Mouse (Mus musculus) cerebellum, postnatal 25 days (tissue): ENCODE measurements around the gene Spi1.
A peak's percentile ranks its signal among the peaks of the same experiment; 100 is the strongest.

Experiments used
- DNase-seq, 2 experiments: peaks; one replicate each; pipeline ENCODE4 v3.0.0; 2021; ENCODE audit warnings: mixed read lengths in 2 of 2

Gene Spi1

DNA sequence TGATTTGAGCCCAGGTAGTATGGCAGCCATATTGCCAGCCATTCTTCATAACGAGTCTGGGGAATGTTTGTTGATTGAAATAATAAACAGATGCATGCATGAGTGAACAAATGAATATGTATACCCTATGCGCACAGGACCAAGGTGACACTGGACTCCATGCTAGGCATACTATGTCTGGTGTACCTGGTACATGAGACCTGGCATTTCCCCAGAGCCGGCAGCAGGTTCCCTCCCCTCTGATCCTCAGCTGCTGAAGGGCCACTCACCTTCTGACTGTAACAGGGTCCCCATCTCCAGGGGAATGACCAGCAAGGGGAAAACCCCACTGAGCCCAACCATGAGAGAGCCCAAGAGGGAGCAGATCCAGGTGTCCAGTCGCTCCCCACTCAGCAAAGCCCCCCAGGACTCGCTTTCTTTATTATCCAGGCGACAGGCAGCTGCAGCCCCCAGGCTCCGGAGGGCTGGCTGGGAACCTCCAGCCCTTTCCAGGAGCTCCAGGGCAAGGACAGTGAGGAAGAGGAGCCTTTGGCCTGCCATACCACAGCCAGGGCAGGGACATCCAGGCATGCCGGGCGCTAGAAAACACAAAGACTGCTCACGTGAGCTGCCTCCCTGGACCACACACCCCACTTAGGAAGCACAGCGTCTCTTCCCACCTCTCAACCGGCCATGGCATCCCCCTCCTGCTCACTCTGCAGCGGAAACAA lies 13.9 kb upstream of the Spi1 start:
- no peak for DNase-seq

DNA sequence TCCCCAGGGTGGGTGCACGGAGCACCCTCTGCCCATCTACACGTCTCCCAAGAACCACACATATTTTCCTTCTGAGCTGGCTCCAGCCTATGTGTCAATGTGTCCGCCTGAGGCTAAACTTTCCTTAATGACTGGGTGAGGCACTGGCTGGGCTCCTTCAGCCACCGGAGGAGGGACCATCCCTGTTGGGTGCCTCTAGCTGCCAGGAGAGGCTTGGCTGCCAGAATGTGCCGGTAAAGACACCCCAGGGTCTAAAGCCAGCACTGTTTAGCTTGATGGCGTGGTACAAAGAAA lies 13.4 kb upstream of the Spi1 start:
- DNase-seq, result no peak

DNA sequence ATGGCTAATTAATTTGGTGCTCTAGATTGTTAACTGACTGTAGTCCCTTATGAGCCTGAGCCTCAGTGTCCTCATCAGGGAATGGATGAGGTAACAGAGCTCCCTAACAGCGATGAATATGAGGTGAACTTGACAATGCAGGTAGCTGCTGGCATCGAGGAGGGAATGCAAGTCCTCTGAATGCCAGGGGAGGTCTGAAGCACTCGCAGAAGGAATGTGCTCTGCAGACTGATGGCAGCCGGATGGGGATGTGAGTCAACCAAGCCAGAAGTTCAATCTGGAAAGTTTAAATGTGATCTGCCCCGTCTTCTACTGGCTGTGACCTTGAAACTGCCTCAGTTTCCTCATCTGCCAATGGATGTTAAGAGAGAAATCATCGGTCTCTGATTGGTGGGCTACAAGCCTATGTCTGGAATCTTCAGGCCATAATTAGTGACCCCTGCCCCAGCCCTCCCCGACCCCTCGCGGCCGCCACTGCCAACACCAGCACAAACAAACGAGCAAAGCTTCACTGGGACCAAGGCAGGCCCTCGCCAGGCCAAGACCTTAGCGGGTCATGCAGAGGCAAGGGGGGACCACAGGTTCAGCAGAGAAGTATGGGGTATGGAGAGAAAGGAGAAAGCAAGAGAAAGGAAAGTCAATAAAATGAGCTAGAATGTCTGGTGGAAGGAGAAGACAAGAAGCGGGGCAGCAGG lies 12.7 kb upstream of the Spi1 start:
- DNase-seq, result peak in 1 of 2 experiments; percentile 34

DNA sequence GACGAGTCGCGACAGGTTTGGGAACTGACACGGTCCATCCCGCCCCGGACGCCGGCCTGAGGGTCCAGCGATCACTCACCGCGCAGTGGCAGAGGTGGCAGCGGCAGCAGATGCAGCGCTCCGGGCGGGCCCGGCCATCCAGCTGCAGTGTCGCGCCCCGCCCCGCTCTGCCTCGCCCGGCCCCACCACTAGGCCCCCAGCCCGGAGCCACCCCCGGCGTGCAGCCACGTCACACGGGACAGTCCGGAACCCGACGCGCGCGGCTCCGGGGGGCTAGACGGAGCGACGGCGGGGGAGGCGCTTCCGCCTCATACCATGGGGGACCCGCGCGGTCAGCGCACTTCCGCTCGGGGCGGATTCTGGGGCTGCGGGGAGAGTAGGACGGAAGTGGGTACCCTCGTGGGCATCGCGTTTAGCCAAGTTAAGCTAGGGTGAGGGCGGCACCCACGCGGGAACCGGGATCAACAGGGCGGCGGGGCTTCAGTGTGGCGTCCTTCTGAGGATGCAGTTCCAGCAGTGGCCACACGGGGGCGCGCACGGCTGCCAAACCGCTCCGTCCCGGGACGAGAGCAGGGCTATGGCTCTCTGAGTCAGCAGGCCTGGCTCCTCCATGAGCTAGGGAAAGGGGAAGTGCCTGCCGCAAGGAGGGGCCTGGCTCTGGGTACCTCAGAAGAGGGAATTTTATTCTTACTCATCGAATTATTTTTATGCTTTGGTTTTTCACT lies 12.0 kb upstream of the Spi1 start, which contains the start of gene Slc39a13:
Gene Slc39a13, minus strand, starts transcription at position 342 of the 725 bp plus-strand sequence.
- DNase-seq, result peak; percentile 95 to 98

DNA sequence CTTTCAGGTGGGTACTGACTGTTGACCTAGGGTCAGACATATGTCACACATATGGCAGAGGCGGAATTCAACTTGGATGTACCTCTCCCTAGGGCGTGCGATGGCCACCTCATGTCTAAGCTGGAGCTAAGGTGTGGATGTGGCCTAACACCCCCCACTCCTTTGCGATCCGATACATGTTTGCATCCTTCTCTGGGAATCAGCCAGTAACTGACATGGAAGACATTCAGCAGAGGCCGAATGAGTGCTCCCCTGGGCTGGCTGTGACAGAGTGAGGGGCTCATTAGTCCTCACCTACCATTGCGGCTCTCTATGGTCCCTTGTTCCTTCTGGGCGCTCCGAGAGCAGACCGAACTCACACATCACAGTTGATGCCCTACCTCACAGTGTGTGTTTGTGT lies 11.1 kb upstream of the Spi1 start:
- DNase-seq, result peak in 1 of 2 experiments; percentile 27

DNA sequence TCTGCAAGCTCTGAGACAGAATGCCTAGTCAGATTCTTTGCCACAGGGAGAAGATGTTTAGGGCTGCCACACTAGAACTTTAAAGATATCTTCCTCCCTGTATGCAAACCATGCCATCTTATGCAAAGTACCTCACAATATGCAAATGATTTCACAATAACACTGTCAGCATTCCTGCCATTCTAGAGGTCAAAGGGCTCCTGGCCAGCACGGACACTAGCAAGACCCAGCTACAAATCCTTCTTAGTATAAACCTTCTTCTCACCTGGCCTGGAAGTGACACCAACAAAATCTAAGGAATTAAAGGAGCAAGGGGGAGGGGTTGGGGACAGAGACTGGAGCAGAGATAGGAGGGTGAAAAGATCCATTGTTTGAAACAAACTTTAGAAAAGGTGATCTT lies 10.1 kb upstream of the Spi1 start:
- no peak for DNase-seq

DNA sequence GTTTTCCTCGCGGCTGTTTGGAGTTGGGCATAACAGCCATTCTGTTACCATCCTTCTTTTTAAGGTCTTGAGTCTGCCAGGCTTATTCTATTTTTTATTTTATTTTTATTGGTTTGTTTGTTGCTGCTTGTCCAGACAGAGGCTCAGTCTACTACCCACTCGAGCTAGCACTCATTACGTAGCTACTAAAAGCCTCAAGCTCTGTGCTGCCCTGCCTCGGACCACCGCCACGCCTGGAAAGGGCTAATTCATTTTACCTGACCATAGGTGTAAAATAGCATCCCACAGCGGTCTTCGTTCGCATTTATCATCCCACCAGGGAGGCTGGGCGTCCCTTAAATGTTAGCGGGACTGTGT lies 4.3 kb upstream of the Spi1 start:
- DNase-seq, result no peak

DNA sequence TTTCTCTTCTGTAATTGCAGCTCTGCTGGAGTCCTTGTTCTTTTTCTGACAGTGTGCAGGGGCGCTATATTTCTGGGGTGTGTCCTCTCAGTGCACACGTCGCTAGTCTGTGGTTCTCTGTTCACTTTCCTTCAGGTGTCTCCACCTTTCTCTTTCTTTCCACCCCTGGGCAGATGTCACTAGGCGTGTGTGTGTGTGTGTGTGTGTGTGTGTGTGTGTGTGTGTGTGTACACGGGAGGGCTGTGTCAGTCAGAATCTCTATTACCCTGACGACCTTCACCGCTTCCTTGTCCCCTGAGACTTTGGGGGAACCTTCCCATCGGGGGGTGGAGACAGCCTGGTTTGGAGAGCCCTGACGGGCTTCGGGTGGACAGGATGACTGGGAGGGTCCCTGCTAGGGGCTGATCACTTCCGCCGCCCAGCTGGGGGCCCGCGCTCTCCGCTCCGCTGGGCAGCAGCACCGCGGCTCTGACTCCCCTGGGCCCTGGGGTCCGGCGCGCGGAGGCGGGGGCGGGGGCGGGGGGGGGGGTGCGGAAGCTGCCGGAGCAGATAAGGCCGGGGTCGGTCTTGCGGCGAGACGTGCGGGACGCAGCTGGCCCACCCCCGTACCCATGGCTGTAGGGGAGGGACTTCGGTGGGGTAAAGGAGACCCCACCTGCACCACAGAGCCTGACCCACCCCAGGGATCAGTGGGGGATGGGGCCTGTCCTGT lies 3.7 kb upstream of the Spi1 start:
- DNase-seq, result no peak

DNA sequence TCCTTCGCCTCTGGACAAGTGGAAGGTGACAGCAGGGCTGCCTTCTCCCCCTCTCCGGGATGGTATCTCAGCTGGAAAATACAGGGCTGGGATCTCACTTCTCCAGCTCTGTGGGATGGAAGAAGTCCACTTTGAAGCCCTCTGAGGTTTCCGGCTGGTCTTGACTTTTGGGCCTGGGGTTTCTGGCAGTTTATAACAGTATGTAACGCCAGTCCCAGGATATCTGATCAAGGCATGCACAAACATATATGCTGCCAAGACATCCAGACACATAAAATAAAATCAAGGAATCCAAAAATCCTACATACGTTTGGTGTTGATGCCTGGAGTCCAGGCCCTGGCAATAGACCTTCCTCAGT lies 3.2 kb upstream of the Spi1 start:
- DNase-seq, result no peak

DNA sequence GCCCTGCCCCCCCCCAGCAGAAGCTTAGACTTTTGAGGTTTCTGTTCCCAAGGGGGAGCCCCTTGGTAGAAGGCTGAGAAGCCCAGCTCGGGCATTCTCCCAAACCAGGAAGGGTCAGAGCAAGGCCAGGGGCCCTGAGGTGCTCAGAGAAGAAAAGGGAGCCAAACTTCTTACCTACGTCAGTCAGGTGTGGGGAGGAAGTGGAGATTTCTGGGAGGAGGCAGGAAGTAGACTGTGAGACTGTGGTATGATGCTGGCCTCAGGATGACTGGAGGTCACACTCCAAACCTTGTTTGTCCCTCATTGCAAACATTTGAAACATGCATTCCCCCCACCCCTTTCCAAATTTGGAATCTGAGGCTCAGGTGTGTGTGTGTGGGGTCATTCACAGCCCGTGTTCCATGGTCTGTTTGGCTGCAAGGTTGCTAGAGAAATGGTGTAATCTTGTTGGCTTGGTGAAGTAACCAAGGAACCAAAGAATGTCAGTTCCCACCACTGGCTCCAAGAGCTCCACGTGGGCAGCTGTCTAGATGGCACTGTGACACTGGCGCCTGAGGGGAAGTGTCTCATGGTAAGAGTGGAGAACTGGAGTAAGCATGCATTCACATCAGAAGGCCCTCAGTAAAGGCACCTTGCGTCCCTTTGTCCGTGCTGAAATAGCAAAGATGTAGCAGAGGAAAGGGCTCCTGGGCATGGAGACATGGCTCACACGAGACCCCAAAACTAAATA lies 1.2 kb upstream of the Spi1 start:
- DNase-seq, result no peak

DNA sequence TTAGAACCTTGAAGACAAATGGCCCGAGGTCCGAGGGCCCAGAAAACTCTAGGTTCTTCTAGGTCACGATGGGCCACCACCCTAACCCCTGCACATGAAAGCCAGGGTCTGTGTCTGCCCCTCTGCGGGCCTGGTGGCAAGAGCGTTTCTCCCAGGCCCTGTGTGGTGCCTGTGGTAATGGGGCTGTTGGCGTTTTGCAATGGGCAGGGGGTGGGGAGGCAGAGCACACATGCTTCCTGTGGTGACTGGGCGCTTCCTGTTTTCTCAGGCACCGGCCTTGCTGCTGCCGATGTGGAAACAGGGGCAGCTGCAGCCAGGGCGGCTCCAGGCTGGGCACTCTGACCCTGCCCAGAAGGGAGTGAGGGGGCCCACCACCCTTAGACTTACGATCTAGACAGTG lies 654 bp downstream of the Spi1 start:
- no peak for DNase-seq

DNA sequence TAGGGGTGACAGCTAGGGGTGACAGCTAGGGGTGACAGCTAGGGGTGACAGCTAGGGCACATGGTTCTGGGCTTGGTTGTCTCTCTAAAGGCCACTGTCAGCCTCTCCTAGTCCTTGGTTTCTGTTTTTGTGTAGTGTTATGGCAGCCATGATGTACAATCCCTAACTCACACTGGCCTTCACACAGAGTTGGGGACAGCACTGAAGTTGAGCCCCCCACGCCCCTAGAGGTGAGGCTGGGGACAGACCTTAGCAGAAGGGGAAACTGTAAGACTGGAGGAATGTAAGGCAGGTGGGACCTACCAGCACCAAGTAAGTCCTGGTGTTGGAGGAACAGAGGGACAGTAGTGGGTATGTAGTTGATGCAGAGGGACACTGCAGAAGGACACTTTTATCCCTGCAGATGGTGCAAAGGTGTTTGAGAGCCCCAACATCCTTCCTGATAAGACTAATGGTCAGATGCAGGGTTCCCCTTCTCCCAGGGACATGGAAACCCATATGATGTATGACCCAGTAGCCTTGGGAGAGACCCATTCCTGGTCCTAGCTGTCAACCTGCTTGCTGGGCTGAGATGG lies 1.3 kb downstream of the Spi1 start:
- DNase-seq, result no peak

DNA sequence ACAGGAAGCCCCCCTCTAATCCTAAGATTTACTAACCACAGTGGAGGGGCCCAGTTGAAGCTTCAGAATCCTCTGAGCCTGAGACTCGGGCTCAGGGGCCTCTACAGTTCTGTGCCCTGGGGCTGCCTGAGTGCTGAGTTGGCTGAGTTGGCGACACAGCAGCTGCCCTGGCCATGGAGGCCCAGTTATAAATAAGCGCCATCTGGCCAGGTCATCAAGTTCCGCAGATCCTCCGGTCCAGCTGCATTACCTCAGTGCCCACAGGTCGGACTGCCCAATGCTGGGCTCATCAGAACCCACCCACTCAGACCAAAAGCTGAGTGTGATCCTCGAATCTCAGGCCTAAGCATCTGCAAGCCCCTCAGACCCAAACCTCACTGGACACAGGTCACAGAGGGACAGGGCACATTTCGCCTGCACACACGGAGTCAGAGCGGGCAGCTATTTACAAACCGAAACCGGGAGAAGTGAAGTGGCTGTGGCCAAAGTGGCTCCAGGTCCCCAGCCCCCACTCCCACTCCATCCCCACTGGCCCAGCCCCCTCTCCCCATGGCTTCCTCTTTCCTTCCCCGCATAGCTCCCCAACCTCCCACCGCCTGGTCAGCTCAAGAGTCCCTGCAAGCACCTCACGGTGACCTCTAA lies 2.1 kb downstream of the Spi1 start:
- DNase-seq, result no peak

DNA sequence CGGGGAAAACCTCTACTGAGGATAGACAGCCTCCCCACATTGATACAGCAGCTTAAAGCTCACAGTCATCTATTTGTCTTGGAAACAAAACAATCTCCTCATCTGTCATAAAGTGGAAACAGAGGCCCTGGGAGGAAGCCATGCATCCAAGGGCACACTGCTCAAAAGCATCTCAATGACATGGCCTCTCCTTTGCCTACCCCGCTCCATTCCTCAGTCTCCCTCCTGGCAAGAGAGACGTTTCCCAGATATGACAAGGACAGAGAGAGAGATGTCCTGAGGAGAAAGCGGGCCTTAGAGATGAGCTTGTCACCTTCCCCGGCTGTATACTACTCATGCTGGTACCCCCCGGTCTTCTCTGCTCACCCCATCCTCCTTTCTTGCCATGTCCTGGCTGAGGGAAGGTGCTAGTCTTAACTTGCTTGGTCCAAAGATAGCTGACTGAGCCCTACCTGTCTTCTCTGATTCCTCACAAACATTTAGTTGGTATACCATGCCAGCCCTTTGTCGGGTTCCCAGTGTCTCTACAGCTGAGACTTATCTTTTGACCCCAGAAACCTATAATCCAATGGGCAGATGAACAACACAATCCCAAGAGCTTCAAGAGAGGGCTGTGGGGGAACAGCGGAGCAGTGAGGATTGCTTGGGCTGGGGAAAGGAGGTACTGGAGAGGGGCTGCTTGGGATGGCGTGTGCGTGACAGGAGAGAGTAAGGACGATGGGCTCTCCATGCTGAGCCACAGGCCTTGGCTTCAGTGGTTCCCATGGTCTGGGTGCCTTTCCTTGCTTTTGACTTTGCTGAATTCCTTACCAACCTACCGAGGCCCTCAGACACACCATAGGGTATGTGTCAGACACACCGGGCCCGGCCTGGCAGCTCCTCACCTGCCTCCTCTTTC lies 3.6 kb downstream of the Spi1 start:
- no peak for DNase-seq

DNA sequence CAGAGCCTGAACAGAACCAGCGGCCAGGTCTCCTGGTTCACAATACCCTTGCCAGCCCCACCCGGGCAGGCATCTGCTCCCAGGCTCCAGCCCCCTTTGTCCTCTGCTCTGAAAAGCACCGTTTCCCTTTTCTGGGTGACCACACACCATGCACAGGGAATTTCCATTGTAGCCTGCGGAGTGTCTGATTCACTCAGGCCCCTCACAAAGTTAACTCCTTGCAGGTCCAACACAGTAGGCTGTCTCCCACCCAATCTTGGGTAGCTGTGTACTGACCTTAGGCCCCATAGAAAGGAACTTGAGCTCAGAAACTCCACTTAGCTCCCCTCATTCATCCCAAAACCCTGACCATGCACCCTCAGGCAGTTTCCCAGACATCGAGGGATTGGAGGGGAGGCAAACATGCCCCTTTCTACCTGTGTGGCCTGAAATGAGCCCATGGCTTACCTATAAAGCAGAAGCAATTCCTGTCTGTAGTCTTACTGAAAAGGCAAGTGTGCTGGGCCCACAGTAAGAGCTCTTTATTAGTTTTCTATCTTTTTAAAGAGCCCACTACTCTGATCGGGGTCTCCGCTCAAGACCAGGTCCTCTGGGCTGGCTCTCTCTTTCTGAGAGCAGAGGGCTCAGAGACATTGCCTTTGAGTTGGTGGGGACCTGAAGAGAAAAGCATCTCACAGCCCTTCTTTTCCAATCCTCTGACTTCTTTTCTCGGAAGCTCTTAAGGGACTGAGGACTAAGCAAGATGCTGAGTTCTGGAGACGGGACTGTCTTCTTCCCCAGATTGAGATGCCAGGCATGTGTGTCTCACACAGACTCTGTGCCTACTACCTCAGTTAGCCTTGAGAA lies 4.4 kb downstream of the Spi1 start:
- DNase-seq, result no peak

DNA sequence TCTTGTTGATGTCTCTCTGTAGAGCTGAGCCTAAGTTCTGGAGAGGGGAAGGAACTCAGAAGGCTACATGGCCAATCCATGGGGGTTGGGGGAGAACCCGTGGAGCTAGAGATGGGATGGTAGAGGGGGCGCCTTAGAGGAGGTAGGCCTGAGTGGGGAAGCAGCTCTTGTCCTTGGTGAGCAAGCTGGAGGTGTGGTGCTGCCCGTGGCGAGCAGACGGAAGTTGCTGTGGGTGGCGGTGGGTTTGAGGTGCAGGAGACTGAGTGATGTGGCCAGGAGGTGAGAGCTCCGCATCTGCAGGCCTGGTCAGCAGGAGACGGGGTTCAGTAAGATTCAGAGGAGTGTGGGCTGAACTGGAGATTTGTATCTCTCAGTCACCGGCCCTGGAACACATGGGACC lies 5.3 kb downstream of the Spi1 start:
- no peak for DNase-seq

DNA sequence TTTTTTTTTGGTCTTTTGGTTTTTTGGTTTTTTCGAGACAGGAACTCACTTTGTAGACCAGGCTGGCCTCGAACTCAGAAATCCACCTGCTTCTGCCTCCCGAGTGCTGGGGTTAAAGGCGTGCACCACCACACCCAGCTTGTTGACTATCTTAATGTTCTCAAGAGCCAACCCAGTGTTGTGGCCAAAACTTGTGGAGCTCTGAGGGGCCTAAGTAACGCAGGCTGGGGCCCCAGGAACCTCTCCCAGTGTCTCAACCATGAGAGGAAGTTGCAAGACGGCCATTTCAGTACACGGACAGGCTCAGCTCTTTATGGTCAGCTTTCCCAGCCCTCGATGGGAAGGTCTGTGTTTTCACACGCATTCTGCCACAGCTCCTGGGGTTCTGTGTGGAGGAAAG lies 6.8 kb downstream of the Spi1 start:
- no peak for DNase-seq

DNA sequence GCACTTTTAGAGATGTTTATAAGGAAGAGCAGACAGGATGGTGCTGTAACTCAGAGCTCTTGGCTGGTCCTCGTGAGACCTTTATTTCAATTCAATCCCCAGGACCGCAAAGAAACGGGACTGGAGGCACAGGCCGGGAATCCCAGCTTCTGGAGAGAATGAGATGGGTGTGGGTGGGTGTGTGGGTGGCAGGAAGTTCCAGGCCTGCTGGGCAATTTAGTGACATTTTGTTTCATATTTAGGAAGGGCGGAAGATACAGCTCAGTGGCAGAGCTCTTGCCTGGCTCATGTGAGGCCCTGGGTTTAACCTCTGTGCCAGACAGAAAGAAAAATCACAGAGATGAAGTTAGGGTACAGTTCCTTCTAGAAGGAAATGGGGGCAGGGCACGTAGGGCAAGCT lies 8.0 kb downstream of the Spi1 start:
- DNase-seq, result no peak

DNA sequence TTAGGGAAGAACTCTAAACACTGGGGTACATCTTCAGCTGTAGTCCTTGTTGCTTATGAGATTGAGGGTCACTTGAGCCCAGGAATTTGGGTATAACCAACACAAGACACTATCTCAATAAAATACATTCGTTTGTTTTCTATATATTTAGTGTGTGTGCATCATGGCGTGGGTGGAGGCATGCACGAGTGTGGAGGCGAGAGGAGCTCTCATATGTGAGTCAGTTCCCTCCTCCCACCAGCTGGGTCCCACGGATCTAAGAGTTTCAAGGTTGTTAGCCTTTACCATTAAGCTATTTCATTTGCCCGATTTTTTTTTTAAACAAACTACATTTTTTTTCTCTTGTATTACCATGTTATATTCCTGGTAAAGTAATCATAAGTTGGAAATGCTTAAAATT lies 8.6 kb downstream of the Spi1 start:
- DNase-seq, result no peak

DNA sequence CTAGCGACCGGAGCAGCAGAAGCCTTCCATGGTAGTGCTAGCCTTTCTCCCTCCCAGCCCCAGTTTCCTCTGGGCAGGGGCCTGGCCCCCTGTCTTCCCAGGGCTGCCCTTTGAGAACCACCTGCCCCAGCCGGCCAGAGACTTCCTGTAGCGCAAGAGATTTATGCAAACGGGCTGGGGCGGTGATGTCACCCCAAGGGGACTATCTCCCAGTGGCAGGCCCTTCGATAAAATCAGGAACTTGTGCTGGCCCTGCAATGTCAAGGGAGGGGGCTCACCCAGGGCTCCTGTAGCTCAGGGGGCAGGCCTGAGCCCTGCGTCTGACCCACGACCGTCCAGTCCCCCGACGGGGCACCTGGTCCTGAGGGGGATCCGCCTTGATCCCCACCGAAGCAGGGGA lies 14.3 kb downstream of the Spi1 start:
- DNase-seq, result no peak
